In genomic region chr6:91278302-91278701, GRCm38 (mm10) we compare ENCODE assay signal across 6 mouse cellular contexts.
"Had no signal": no experiment of that assay in that cellular context is flagged by ENCODE, and none has a peak within 500 bp of the region (broad histone marks: within the 10 kb centered on the region; RNA-seq: fewer than 3 reads in every experiment).

No protein-coding gene starts in this region.

- H3K4me3 ChIP-seq: limb, embryonic 12.5 days; liver, embryonic 13.5 days had no signal

- H3K4me2 ChIP-seq: limb, embryonic 12.5 days; liver, embryonic 13.5 days had no signal

- H3K4me1 ChIP-seq: liver, embryonic 13.5 days had no signal

- H3K27ac ChIP-seq: kidney, postnatal 0 days; limb, embryonic 12.5 days; liver, embryonic 13.5 days had no signal

- H3K9me3 ChIP-seq: liver, embryonic 13.5 days had no signal

- H3K36me3 ChIP-seq: liver, embryonic 13.5 days had no signal

- H3K9ac ChIP-seq: limb, embryonic 12.5 days; liver, embryonic 13.5 days; liver, postnatal 0 days had no signal

- DNase-seq: layer of hippocampus, adult 9-11 months; liver, embryonic 13.5 days; thymus, adult 18-20 months had no signal

- ATAC-seq: liver, postnatal 0 days had no signal
